Mouse (Mus musculus) heart, postnatal 36 days (tissue): ENCODE results near the gene Tprn. TPM values are rescaled to one million over a fixed set of nuclear protein-coding genes. Genes with fewer than 3 reads are reported as not detected.
"Not testable (repeated sequence)": the region's sequence is repeated elsewhere in the genome, so short reads cannot be mapped to it uniquely, and the experiment has no call there.

Experiments
- DNase-seq, 2 experiments: peaks; one replicate each; pipeline ENCODE4 v3.0.0; 2021 to 2022
- intact Hi-C: fragments of 180-260 bp; cut with DNase I; formaldehyde crosslinking; loops from one replicate; pipeline ENCODE4 v1.15.1; 2025
- total RNA-seq, 2 experiments: library from RNA; stranded (reverse); gene quantifications; 2 replicates each; pipeline ENCODE4 v1.2.3; 2021

Gene Tprn
- total RNA-seq, 2 experiments from 2014 or later = 4.8 to 8.6 TPM

- intact Hi-C loops = no loop called here
- no peak for DNase-seq
These were observed 27.7 kb upstream of the Tprn start for GRCm38 (mm10) chr2:25234551-25235220.

- DNase-seq = no peak
- intact Hi-C loops = no loop called here
These were observed 25.8 kb upstream of the Tprn start, which contains the start of gene Rnf224 for GRCm38 (mm10) chr2:25236614-25237013. TSS of gene Rnf224 (minus strand) at chr2:25236787.

GRCm38 (mm10) chr2:25237522-25237921 lies 24.9 kb upstream of the Tprn start:
- DNase-seq = no peak
- intact Hi-C loops = no loop called here

GRCm38 (mm10) chr2:25238106-25238505 lies 24.3 kb upstream of the Tprn start:
- intact Hi-C loops = no loop called here
- no peak for DNase-seq

GRCm38 (mm10) chr2:25239766-25240165 lies 22.7 kb upstream of the Tprn start:
- intact Hi-C loops = no loop called here
- no peak for DNase-seq

GRCm38 (mm10) chr2:25240310-25240709 lies 22.1 kb upstream of the Tprn start:
- intact Hi-C loops = no loop called here
- no peak for DNase-seq

- intact Hi-C loops = no loop called here
- peak in 1 of 2 experiments; percentile 56 for DNase-seq
These were observed 21.5 kb upstream of the Tprn start for GRCm38 (mm10) chr2:25240723-25241437.

- intact Hi-C loops = no loop called here
- DNase-seq = no peak
These were observed 21.0 kb upstream of the Tprn start for GRCm38 (mm10) chr2:25241438-25241775.

GRCm38 (mm10) chr2:25242101-25242506 lies 20.3 kb upstream of the Tprn start, which contains the start of the genes Rnf208 and Cysrt1:
TSS of gene Rnf208 (plus strand) at chr2:25242255.
TSS of gene Cysrt1 (minus strand) at chr2:25242452.
- intact Hi-C loops = no loop called here
- no peak for DNase-seq

GRCm38 (mm10) chr2:25243342-25243741 lies 19.1 kb upstream of the Tprn start:
- DNase-seq = no peak
- intact Hi-C loops = no loop called here

GRCm38 (mm10) chr2:25244144-25244543 lies 18.3 kb upstream of the Tprn start:
- intact Hi-C loops = no loop called here
- no peak for DNase-seq

GRCm38 (mm10) chr2:25246183-25247072 lies 16.0 kb upstream of the Tprn start, which contains the start of gene AL732309.1:
TSS of gene AL732309.1 (minus strand) at chr2:25246863.
- intact Hi-C loops = no loop called here
- no peak for DNase-seq

GRCm38 (mm10) chr2:25252331-25252730 lies 10.1 kb upstream of the Tprn start:
- no peak for DNase-seq
- intact Hi-C loops = no loop called here

- peak; percentile 90 for DNase-seq
- intact Hi-C loops = loop anchor here (1.0 to 2.0 kb wide), 4 partner anchors 17 to 77 kb away; partner anchors contain the start of genes Anapc2, Man1b1 and Ssna1
These were observed 7.1 kb upstream of the Tprn start, which contains the start of gene Tmem203 for GRCm38 (mm10) chr2:25255284-25255779. TSS of gene Tmem203 (plus strand) at chr2:25255439.

GRCm38 (mm10) chr2:25256443-25257109 lies 5.8 kb upstream of the Tprn start:
- peak in 1 of 2 experiments; percentile 39 for DNase-seq
- intact Hi-C loops = not testable (repeated sequence)

- DNase-seq, intact Hi-C loops: not testable (repeated sequence)
These were observed 5.2 kb upstream of the Tprn start for GRCm38 (mm10) chr2:25257250-25257649.

- no peak for DNase-seq
- intact Hi-C loops = loop anchor here (2.0 kb wide), 1 partner anchor 34 kb away; no protein-coding TSS in a partner anchor
These were observed 3.5 kb upstream of the Tprn start for GRCm38 (mm10) chr2:25258887-25259286.

- intact Hi-C loops = no loop called here
These were observed 548 bp upstream of the Tprn start for GRCm38 (mm10) chr2:25261870-25262269.

GRCm38 (mm10) chr2:25262795-25263622 lies 591 bp downstream of the Tprn start:
- intact Hi-C loops = no loop called here
- DNase-seq = peak in 1 of 2 experiments; percentile 44

More at GRCm38 (mm10) chr2:25261870-25262269, 548 bp upstream of the Tprn start:
- no peak for DNase-seq
